Mouse (Mus musculus) adrenal gland, postnatal 4 days (tissue): ENCODE data around the gene Slc2a1. TPM values are rescaled to one million over a fixed set of nuclear protein-coding genes. Genes with fewer than 3 reads are reported as not detected.

Experiments used
- DNase-seq, 2 experiments: peaks; one replicate each; pipeline ENCODE4 v3.0.0; 2021 to 2022; ENCODE audit warnings: low spot score in 2 of 2, mixed read lengths in 2 of 2
- total RNA-seq, 2 experiments: library from RNA; stranded (reverse); gene quantifications; 2 replicates each; pipeline ENCODE4 v1.2.3; 2021

Slc2a1 gene
- total RNA-seq, 2 experiments from 2014 or later, result 13.0 to 15.5 TPM

- no peak for DNase-seq
Measured at GRCm38 (mm10) chr4:119128547-119128946, 20.0 kb downstream of the Slc2a1 start.

- DNase-seq, result no peak
Measured at GRCm38 (mm10) chr4:119129096-119129495, 20.6 kb downstream of the Slc2a1 start.

DNA sequence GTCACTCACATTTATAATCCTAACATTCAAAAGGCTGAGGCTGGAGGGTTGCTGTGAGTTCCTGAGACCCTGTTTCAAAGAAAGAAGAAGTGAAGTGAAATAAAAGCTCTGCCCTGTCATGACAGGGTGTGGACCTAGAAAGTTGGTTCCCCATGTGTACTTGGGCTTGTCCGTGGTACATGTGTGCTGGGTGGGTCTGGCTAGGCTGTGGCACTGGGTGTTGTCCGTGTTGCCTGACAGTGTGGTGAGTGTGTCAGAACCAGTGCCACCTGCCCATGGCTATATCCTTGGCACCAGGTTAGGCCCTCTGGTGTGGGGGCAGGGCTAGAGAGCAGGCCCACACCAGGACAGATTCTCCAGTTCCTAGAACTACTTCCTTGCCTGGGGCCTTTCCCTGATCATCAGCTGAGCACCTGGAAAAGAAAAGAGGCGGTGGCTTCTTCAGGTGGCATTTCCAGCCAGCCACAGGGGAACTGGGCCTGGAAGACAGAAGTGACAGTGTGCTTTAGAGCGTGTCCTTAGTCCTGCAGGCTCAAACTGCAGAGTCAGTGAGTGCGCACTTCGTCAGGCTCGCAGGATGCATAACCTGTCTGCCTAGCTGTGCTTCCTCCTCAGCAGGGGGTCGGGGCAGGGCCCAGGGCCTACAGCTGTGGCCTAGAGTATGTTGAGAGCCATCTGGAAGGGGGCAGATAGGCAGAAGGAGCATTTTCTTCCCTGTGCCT, 22.8 kb downstream of the Slc2a1 start:
- DNase-seq, result no peak

- no peak for DNase-seq
Measured at GRCm38 (mm10) chr4:119133306-119133705, 24.8 kb downstream of the Slc2a1 start.

DNA sequence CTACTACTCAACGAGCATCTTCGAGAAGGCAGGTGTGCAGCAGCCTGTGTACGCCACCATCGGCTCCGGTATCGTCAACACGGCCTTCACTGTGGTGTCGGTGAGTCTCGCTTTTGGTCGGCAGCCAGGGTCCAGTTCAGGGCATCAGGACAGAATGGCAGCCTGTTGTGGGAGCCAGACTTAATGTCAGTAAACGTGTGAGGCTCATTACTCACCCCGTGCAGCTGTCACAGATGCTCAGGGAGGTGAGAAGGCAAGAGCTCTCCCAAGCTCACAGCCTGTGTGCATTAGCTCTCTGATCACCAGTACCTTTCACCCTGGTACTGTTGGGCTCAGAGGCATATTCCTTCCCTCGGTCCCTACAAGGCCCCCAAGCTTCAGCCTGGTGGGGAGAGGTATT, 25.3 kb downstream of the Slc2a1 start:
- DNase-seq, result no peak

DNA sequence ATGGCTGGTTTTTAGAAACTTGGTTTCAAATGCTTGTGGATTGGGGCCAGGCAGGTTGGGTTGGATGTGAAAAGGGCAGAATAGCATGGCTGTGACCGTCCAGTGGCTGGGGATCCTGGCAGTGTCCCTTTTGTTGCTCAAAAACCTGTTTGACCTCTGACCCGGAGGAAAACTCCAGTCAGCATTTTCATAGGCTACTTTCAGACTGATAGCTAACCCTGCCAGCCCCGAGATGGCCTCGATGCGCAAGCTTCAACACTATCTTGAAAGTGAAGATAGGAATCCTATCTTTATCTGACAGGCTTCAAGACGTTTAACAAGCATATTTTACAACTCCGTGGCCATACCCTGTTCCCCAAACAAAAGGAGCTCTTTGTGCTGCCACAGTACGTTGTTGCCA, 28.8 kb downstream of the Slc2a1 start:
- no peak for DNase-seq

DNA sequence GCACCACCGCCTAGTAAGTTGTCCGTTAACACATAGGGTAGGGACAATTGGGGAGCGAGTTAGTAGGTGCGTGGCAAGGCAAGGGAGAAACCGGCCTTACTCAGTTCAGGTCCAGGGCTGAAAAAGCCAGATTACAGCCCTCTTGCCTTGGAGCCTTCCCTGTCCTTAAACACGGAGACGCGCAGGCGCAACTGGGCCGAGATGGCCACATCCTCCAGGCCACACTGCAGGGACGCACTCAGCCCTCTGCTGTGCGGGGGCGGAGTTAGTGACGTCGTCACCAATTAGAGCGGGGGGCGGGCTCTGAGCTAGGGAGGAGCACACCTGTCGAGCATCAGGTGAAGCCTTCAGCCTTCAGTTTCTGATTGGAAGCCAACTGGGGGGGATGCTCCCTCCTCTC, 29.7 kb downstream of the Slc2a1 start:
- peak; percentile 22 to 57 for DNase-seq

- DNase-seq, result no peak
Measured at GRCm38 (mm10) chr4:119138776-119139175, 30.3 kb downstream of the Slc2a1 start.

DNA sequence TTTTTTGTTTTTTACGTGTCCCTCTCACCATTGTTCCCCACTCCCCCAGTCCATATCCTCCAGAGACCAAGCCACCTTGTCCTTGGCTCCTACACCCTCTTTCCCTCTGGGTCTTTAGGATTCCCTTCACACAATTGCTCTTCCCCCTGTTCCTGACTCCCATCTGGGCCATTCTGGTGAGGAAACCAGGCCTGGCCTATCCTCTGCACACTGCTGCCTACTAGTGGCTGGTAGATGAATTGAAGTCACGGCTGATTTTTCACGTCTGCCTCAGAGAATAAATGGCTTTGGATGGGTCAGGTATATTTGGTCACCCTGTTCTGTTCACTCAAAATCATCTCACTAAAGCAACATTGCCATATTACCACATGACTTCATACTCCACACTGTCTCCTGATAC, 31.6 kb downstream of the Slc2a1 start:
- DNase-seq, result no peak

- DNase-seq, result no peak
Measured at GRCm38 (mm10) chr4:119141191-119141590, 32.7 kb downstream of the Slc2a1 start.

- peak in 1 of 2 experiments; percentile 41 for DNase-seq
Measured at GRCm38 (mm10) chr4:119142230-119142871, 33.8 kb downstream of the Slc2a1 start.

- DNase-seq, result no peak
Measured at GRCm38 (mm10) chr4:119146816-119147215, 38.3 kb downstream of the Slc2a1 start.

GRCm38 (mm10) chr4:119147347-119147746, 38.8 kb downstream of the Slc2a1 start:
- no peak for DNase-seq

- no peak for DNase-seq
Measured at GRCm38 (mm10) chr4:119148741-119149140, 40.2 kb downstream of the Slc2a1 start.

- peak in 1 of 2 experiments; percentile 52 for DNase-seq
Measured at GRCm38 (mm10) chr4:119157186-119157585, 48.7 kb downstream of the Slc2a1 start.

DNA sequence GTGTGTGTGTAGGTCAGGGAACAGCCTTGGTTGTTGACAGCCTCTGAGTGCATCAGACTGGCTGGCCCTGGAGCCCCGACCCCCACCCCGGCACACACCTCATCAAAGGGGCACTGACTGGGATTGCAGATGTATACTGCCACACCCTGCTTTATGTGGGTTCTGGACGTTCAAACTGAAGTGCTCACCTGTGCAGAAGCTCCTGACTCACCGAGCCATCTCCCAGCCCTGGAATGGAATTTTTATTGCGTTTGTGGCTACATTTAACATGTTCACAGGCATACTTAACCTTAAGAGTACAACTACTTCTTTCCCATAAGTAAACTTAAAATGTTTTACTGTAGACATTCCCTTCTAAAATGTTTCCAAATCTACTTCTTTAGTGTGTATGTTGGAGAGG, 49.4 kb downstream of the Slc2a1 start:
- DNase-seq, result no peak

GRCm38 (mm10) chr4:119161358-119161757, 52.8 kb downstream of the Slc2a1 start:
- DNase-seq, result no peak

GRCm38 (mm10) chr4:119162990-119163389, 54.5 kb downstream of the Slc2a1 start:
- DNase-seq, result no peak

- DNase-seq, result no peak
Measured at GRCm38 (mm10) chr4:119165916-119166315, 57.4 kb downstream of the Slc2a1 start.

DNA sequence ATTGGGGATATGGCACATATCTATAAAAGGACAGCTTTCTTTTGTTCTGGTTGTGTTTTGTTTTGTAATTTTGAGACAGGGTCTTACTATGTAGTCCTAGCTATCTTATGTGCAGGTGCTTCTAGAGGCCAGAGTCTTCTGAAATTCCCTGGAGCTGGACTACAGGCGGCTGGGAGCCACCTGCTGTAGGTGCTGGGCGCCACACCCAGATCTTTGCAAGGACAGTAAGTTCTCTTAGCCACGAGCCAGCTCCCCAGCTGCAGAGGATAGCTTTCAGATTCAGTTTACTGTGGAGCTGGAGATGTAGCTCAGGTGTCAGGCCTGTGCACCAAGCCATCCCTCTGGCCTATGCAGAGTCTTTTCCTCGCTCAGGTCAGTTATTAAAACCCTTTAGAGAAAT, 58.6 kb downstream of the Slc2a1 start:
- DNase-seq, result no peak

GRCm38 (mm10) chr4:119167663-119168062, 59.2 kb downstream of the Slc2a1 start:
- DNase-seq, result peak in 1 of 2 experiments; percentile 61

GRCm38 (mm10) chr4:119172919-119173650, 64.6 kb downstream of the Slc2a1 start:
- no peak for DNase-seq
